Mouse (Mus musculus) spleen, embryonic (tissue): ENCODE measurements around the gene Mapre3.
"Not testable (repeated sequence)": the region's sequence is repeated elsewhere in the genome, so short reads cannot be mapped to it uniquely, and the experiment has no call there.

Experiments used
- CTCF ChIA-PET: fragments of 350-600 bp; sonication (Branson Sonifier 250); formaldehyde crosslinking; loops from one replicate; lab custom pipeline; 2022; lab: Charles Lee

Mapre3 gene

GRCm38 (mm10) chr5:30879347-30879943 is 65.0 kb downstream of the Mapre3 start:
- CTCF ChIA-PET = no interaction called here

- CTCF ChIA-PET = not testable (repeated sequence)
Observed at GRCm38 (mm10) chr5:30881839-30882238, 67.4 kb downstream of the Mapre3 start.

- CTCF ChIA-PET = no interaction called here
Observed at GRCm38 (mm10) chr5:30886209-30886608, 71.8 kb downstream of the Mapre3 start.

- CTCF ChIA-PET = no interaction called here
Observed at GRCm38 (mm10) chr5:30886731-30887130, 72.3 kb downstream of the Mapre3 start.

GRCm38 (mm10) chr5:30887331-30887761 is 72.9 kb downstream of the Mapre3 start:
- CTCF ChIA-PET = no interaction called here

- CTCF ChIA-PET = no interaction called here
Observed at GRCm38 (mm10) chr5:30887858-30888336, 73.5 kb downstream of the Mapre3 start.

- CTCF ChIA-PET = interaction anchor here (0.6 to 0.7 kb wide), 2 partner anchors 18 to 382 kb away, joined by 4 to 11 read pairs; no protein-coding TSS in a partner anchor
Observed at GRCm38 (mm10) chr5:30888337-30889087, 74.1 kb downstream of the Mapre3 start, which contains the start of gene Agbl5. Gene Agbl5 (plus strand): TSS chr5:30888694.

GRCm38 (mm10) chr5:30889088-30889754 is 74.8 kb downstream of the Mapre3 start:
- CTCF ChIA-PET = interaction anchor here (0.6 to 1.0 kb wide), 5 partner anchors 15 to 1453 kb away, joined by 3 to 11 read pairs (median 4); no protein-coding TSS in a partner anchor

GRCm38 (mm10) chr5:30890375-30890774 is 75.9 kb downstream of the Mapre3 start:
- CTCF ChIA-PET = interaction anchor here (0.6 to 0.7 kb wide), 2 partner anchors 13 to 20 kb away, joined by 3 read pairs; no protein-coding TSS in a partner anchor

- CTCF ChIA-PET = no interaction called here
Observed at GRCm38 (mm10) chr5:30901860-30902259, 87.4 kb downstream of the Mapre3 start.

- CTCF ChIA-PET = interaction anchor here (0.9 kb wide), 1 partner anchor 14 kb away, joined by 3 read pairs; no protein-coding TSS in a partner anchor
Observed at GRCm38 (mm10) chr5:30907413-30908059, 93.1 kb downstream of the Mapre3 start, which contains the start of gene Ost4. Gene Ost4 (minus strand): TSS chr5:30907788.

- CTCF ChIA-PET = no interaction called here
Observed at GRCm38 (mm10) chr5:30908426-30909299, 94.2 kb downstream of the Mapre3 start.

- CTCF ChIA-PET = no interaction called here
Observed at GRCm38 (mm10) chr5:30909300-30909659, 94.8 kb downstream of the Mapre3 start.

- CTCF ChIA-PET = no interaction called here
Observed at GRCm38 (mm10) chr5:30909863-30910262, 95.4 kb downstream of the Mapre3 start.

GRCm38 (mm10) chr5:30910481-30910880 is 96.0 kb downstream of the Mapre3 start:
- CTCF ChIA-PET = no interaction called here

GRCm38 (mm10) chr5:30912156-30912555 is 97.7 kb downstream of the Mapre3 start:
- CTCF ChIA-PET = no interaction called here

- CTCF ChIA-PET = no interaction called here
Observed at GRCm38 (mm10) chr5:30913060-30913841, 98.8 kb downstream of the Mapre3 start, which contains the start of gene Emilin1. Gene Emilin1 (plus strand): TSS chr5:30913402.

GRCm38 (mm10) chr5:30914101-30914635 is 99.7 kb downstream of the Mapre3 start:
- CTCF ChIA-PET = no interaction called here

- CTCF ChIA-PET = interaction anchor here (1.3 kb wide), 1 partner anchor 109 kb away, joined by 3 read pairs; no protein-coding TSS in a partner anchor
Observed at GRCm38 (mm10) chr5:30914849-30915248, 100.4 kb downstream of the Mapre3 start.
